18 mouse cellular contexts compared by ENCODE assay signal in the genomic region with DNA sequence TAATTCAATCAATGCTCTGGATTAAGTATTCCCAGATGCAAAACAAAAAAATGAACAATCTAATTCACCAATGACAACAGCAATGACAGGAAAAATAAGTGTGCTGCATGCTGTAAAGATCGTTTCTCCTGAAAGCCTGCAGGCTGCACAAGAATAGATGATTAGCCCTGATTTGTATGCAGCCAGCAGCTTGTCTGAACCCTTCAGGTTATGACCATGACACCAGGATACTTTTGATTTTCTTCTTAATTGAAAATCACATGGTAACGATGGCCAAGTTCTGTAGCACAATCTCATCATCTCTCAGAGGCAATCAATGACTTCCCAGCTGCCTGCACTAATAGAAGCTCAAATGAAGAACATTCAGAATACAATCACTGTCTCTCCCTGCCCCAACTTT.
DNase-seq lines count a peak whose midpoint lies in the region; ATAC-seq lines count a peak whose summit lies in the region.
"Had no signal": no experiment of that assay in that cellular context is flagged by ENCODE, and none has a peak within 500 bp of the region (broad histone marks: within the 10 kb centered on the region; RNA-seq: fewer than 3 reads in every experiment).

No protein-coding gene starts in this region.

- H3K4me3 ChIP-seq in hindbrain, embryonic 11.5 days (ENCODE audit: low read depth, low read length), result no peak overlapping the region
- no peak overlapping the region for H3K4me3 ChIP-seq in hindbrain, embryonic 16.5 days (ENCODE audit: low read length)
- no peak overlapping the region for H3K4me3 ChIP-seq in neural tube, embryonic 14.5 days (ENCODE audit: low read depth, low read length)
- no peak overlapping the region for H3K4me3 ChIP-seq in midbrain, embryonic 16.5 days (ENCODE audit: low read depth, low read length)
- H3K4me3 ChIP-seq: embryonic facial prominence, embryonic 12.5 days; heart, adult 2 months; heart, embryonic 15.5 days had no signal

- H3K36me3 ChIP-seq in hindbrain, embryonic 11.5 days (ENCODE audit: control insufficient read depth, insufficient read depth, low read length), result no peaks in the 10 kb centered on the region
- no peaks in the 10 kb centered on the region for H3K36me3 ChIP-seq in hindbrain, embryonic 16.5 days (ENCODE audit: control insufficient read depth, insufficient read depth, low read length)
- H3K36me3 ChIP-seq in neural tube, embryonic 14.5 days (ENCODE audit: control insufficient read depth, insufficient read depth, low read length), result no peaks in the 10 kb centered on the region
- H3K36me3 ChIP-seq in midbrain, embryonic 16.5 days (ENCODE audit: control insufficient read depth, insufficient read depth, low read length), result no peaks in the 10 kb centered on the region
- H3K36me3 ChIP-seq: embryonic facial prominence, embryonic 12.5 days; heart, embryonic 15.5 days had no signal

- peak; percentile 57 for ATAC-seq in hindbrain, embryonic 11.5 days (ENCODE audit: low FRiP score)
- no peak for ATAC-seq in hindbrain, embryonic 16.5 days
- ATAC-seq in neural tube, embryonic 14.5 days (ENCODE audit: low read depth), result 0 out of 2 replicates have a peak, but pooled peaks have one; percentile 21
- 0 out of 2 replicates have a peak, but pooled peaks have one; percentile 42 for ATAC-seq in midbrain, embryonic 16.5 days
- ATAC-seq: forebrain, embryonic 16.5 days; hindbrain, postnatal 0 days had no signal

- no peaks in the 10 kb centered on the region for H3K27me3 ChIP-seq in hindbrain, embryonic 11.5 days (ENCODE audit: control insufficient read depth, insufficient read depth, low read length)
- no peaks in the 10 kb centered on the region for H3K27me3 ChIP-seq in hindbrain, embryonic 16.5 days (replicated peaks; ENCODE audit: control insufficient read depth, insufficient read depth, low read length)
- no peaks in the 10 kb centered on the region for H3K27me3 ChIP-seq in neural tube, embryonic 14.5 days (ENCODE audit: control insufficient read depth, insufficient read depth, low read length)
- H3K27me3 ChIP-seq in midbrain, embryonic 16.5 days (ENCODE audit: control insufficient read depth, insufficient read depth, low read depth, low read length), result no peaks in the 10 kb centered on the region
- H3K27me3 ChIP-seq: embryonic facial prominence, embryonic 12.5 days; heart, embryonic 15.5 days had no signal

- H3K9me3 ChIP-seq in hindbrain, embryonic 11.5 days (ENCODE audit: control insufficient read depth, low read length), result no peaks in the 10 kb centered on the region
- no peaks in the 10 kb centered on the region for H3K9me3 ChIP-seq in hindbrain, embryonic 16.5 days (ENCODE audit: control insufficient read depth, low read length)
- no peaks in the 10 kb centered on the region for H3K9me3 ChIP-seq in neural tube, embryonic 14.5 days (ENCODE audit: control insufficient read depth, low read length)
- H3K9me3 ChIP-seq in midbrain, embryonic 16.5 days (replicated peaks; ENCODE audit: control insufficient read depth, low read length, poor library complexity, severe bottlenecking), result no peaks in the 10 kb centered on the region
- H3K9me3 ChIP-seq: embryonic facial prominence, embryonic 12.5 days; heart, embryonic 15.5 days had no signal

- no peak overlapping the region for H3K9ac ChIP-seq in hindbrain, embryonic 11.5 days (ENCODE audit: low read depth, low read length)
- no peak overlapping the region for H3K9ac ChIP-seq in hindbrain, embryonic 16.5 days (ENCODE audit: low read depth, low read length)
- H3K9ac ChIP-seq in neural tube, embryonic 14.5 days (replicated peaks; ENCODE audit: low read depth, low read length), result no peak overlapping the region
- H3K9ac ChIP-seq in midbrain, embryonic 16.5 days (ENCODE audit: low read depth, low read length), result no peak overlapping the region
- H3K9ac ChIP-seq: embryonic facial prominence, embryonic 12.5 days; heart, embryonic 15.5 days had no signal

- no peak for DNase-seq in hindbrain, embryonic 11.5 days (ENCODE audit: low spot score)
- DNase-seq in neural tube, embryonic 10.5 days (ENCODE audit: extremely low spot score, low spot score), result no peak
- DNase-seq in cerebellum, postnatal 14 days, result no peak
- DNase-seq: adrenal gland, adult 2 months; adrenal gland, postnatal 25 days; cerebellum, adult 2 months; cerebellum, postnatal 25 days; gastrocnemius, postnatal 14 days; heart, adult 2 months; heart, postnatal 14 days had no signal

- no peak overlapping the region for H3K4me2 ChIP-seq in hindbrain, embryonic 11.5 days (replicated peaks; ENCODE audit: low read depth, low read length)
- no peak overlapping the region for H3K4me2 ChIP-seq in hindbrain, embryonic 16.5 days (ENCODE audit: low read length)
- no peak overlapping the region for H3K4me2 ChIP-seq in neural tube, embryonic 14.5 days (ENCODE audit: low read depth, low read length)
- H3K4me2 ChIP-seq in midbrain, embryonic 16.5 days (ENCODE audit: low read length), result no peak overlapping the region
- H3K4me2 ChIP-seq: embryonic facial prominence, embryonic 12.5 days; heart, embryonic 11.5 days; heart, embryonic 15.5 days had no signal

- H3K4me1 ChIP-seq in hindbrain, embryonic 11.5 days (replicated peaks; ENCODE audit: control insufficient read depth, insufficient read depth, low read length), result no peaks in the 10 kb centered on the region
- no peaks in the 10 kb centered on the region for H3K4me1 ChIP-seq in hindbrain, embryonic 16.5 days (ENCODE audit: control insufficient read depth, insufficient read depth, low read depth, low read length)
- H3K4me1 ChIP-seq in neural tube, embryonic 14.5 days (ENCODE audit: control insufficient read depth, insufficient read depth, low read length), result no peaks in the 10 kb centered on the region
- 0 out of 2 replicates have a peak, but pooled peaks cover 3% of the 10 kb centered on the region for H3K4me1 ChIP-seq in midbrain, embryonic 16.5 days (ENCODE audit: control insufficient read depth, insufficient read depth, low read length)
- H3K4me1 ChIP-seq: embryonic facial prominence, embryonic 12.5 days; heart, embryonic 15.5 days had no signal

- 60% methylated on average over 2 of the region's 2 CpGs for WGBS in hindbrain, embryonic 11.5 days
- 24% methylated on average over 2 of the region's 2 CpGs for WGBS in hindbrain, embryonic 16.5 days
- WGBS in neural tube, embryonic 14.5 days, result 34% methylated on average over 2 of the region's 2 CpGs
- 19% methylated on average over 2 of the region's 2 CpGs for WGBS in midbrain, embryonic 16.5 days

- H3K27ac ChIP-seq in hindbrain, embryonic 11.5 days (ENCODE audit: low read depth, low read length), result no peak overlapping the region
- H3K27ac ChIP-seq in hindbrain, embryonic 16.5 days (ENCODE audit: low read depth, low read length), result no peak overlapping the region
- H3K27ac ChIP-seq in neural tube, embryonic 14.5 days (ENCODE audit: low read depth, low read length), result no peak overlapping the region
- H3K27ac ChIP-seq in midbrain, embryonic 16.5 days (ENCODE audit: low read length), result no peak overlapping the region
- H3K27ac ChIP-seq: embryonic facial prominence, embryonic 12.5 days; heart, adult 2 months; heart, embryonic 15.5 days; hindbrain, postnatal 0 days had no signal
